Mouse (Mus musculus) cerebellum, adult 2 months (tissue): ENCODE results near the gene Gm28053.
A peak's percentile ranks its signal among the peaks of the same experiment; 100 is the strongest.

ENCODE experiments used
- CTCF ChIP-seq: fragments of 200-500 bp; IDR thresholded peaks from 2 replicates; pipeline ENCODE4 v1.5.1; 2011; ENCODE audit warnings: low read depth, mild to moderate bottlenecking, control low read depth, low read length, moderate library complexity, borderline replicate concordance; ENCODE audit not compliant: insufficient read depth
- POLR2A ChIP-seq: fragments of 200-500 bp; IDR thresholded peaks from 2 replicates; pipeline ENCODE4 v1.6.1; 2011; ENCODE audit warnings: low read length, control low read depth, borderline replicate concordance; ENCODE audit not compliant: insufficient read depth

DNA sequence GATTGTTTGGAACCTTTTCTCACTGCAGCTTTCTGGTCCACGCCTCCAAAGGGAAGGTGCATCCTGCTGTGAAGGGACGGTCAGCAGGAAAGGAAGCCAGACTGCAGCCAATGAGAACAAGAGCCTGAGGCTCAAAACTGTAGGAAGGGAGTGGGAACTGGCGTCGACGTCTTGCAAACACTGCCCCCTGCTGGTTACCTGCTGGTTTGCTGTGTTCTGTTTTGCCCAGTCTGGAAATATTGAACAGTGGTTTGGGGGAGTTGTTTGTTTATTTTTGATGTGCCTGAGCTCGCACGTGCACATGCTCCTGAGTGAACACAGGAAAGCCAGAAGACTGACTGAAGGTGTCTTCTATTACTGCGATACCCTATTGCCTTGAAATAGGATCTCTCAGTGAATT lies 53.6 kb downstream of the Gm28053 start:
- TF ChIP-seq CTCF: peak; percentile 81
- TF ChIP-seq POLR2A: no peak
